Mouse (Mus musculus) adrenal gland, postnatal 36 days (tissue): ENCODE measurements at regions not wholly inside any gene's neighbourhood (a gene's known extent, or its start where the extent isn't known, plus 50 kb on each side); places are given as distances from the start of the nearest gene placed in this dataset.
A peak's percentile ranks its signal among the peaks of the same experiment; 100 is the strongest.

Source experiments
- DNase-seq, 2 experiments: peaks; one replicate each; pipeline ENCODE4 v3.0.0; 2021; ENCODE audit warnings: mixed read lengths in 1 of 2

DNA sequence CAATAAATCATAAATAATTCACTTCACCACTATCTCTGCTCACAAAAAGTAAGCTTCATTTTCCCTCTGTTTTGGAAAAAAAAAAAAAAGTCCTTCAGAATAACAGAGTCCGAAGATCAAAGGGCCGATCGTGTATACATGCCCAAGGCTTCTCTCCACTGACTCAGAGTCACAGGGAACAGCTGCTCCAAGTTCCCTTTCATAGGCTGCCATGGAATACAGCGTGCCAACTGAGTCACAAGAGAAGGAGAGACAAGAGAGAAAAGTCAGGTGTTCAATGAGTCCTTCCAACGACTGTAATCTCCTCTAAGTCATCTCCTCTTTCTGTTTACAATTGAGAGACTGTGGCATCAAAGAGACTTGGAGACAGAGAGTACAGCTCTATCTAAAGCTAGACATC lies 71.6 kb upstream of the Sfrp2 start:
- peak; percentile 67 to 75 for DNase-seq

DNA sequence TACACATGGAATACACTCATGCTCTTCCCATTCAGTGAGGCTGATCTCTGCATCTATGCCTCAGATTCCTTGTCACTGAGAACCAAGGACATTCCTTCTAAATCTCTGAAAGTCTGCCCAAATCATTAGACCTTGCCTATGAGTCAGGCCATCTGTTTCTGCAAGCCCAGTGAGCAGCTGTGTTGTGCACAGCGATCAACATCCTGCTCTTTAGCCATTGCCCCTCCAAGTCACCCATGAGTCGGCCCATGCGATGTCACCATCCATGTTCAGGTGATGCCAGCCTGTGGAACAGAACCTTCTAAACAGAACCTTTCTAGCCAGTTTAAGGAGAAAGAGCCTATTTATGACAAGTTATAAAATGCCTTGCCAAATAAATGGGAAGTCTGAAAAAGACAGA lies 66.4 kb upstream of the Sfrp2 start:
- peak; percentile 47 to 52 for DNase-seq

GRCm38 (mm10) chr3:83701075-83701474 lies 65.0 kb upstream of the Sfrp2 start:
- DNase-seq, result peak; percentile 74 to 76

DNA sequence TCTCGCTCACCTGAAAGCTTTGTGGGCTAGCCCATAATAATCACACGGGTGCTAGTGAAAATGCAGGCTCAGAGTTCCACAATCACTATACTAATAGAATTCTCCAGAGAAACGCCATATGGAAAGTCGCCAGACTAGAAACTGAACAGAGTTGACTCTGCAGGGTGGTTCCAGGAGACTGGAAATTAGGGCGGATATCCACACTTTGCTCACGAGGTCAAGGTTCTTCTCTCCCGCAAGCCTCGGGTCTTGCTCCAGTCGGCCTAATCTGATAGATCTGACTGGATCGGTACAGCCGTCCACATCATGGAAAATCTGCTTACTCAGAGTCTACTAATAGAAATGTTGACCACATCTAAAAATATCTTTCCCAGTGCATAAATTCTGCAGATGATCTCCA lies 61.6 kb upstream of the Sfrp2 start:
- DNase-seq, result peak; percentile 24 to 46

DNA sequence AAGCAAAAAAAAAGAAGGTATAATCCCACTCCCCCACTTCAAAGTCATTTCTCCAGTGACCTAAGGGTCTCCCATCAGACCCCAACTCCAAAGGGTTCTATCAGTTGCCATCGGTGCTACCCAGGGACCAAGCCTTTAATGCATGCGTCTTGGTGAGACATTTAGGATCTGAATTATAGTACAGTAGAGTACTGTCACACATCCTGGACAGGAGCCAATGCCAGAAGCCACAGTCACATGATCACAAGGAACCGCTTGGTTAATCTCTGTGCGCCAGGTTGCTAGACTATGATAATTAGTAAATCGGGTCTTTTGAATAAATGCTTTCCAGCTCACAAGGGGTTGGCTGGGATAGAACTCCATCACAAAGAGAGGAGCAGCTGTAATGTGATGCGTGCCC lies 60.9 kb upstream of the Sfrp2 start:
- no peak for DNase-seq

DNA sequence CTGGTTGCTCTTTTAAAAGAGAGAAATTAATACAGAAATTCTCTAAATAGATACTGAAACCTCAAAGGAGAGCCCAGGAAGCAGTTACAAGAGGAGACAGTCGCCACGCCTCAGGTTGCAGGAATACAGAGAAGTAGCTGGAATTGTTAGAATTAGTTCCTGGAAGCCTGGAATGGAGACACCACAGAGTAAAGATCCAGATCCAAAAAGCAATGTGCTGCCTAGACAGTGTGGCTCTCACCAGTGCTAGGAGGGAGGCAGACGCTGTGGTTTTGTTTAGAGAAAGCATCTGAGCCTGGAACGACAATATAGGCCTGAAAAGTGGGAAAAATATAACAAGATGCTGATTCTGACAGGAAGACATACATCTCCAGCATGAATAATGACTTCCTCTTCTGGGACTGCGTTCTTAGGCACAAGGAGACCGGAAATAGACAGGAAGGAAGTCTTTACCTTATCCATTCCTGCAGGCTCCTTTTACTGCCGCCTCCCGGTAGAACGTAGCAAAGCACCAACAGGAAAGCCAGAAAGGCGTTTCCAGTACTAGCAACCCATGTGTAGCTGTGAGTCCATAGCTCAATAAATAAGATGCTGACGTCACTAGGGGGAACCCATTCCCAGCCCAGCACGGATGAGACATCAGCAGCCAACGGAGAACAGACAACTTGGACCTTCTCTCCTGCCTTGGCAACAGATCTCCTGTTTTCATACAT lies 59.4 kb upstream of the Sfrp2 start:
- peak in 1 of 2 experiments; percentile 52 for DNase-seq

DNA sequence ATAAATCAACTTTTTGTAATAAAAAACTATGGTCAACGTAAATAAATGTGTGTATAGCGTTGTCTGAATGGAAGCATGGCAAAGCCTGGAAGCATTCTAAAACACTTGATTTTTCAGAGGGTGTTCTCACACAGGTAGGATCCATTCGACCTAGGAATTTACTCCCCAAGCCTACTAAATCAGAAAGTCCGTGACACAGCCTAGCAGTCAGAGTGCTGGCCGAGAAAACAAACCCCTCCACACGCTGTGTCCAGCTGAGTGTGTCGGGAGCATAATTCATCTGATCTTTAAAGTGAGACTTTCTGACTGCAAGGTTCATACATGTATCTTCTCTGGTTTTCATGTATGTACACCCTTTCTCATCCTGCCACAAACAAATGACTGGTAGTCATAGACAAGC lies 58.8 kb upstream of the Sfrp2 start:
- no peak for DNase-seq

DNA sequence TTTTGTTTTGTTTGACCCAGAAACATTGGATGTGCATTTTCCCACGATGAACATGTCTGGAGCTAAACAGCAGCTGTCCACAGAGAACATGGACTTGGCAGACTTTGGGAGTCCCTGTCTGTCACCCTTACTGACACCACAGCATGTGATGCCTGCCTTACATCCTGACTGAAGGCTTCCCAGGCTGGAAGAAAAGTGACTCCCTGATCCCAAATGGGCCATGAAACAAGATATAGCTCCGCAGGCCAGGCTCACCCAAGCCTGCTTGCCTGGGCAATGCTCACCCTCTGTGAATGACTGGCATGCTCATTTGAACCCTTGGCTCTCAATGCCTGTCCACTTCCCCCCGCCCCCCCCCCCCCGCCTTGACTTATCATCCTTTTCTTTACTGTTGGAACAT lies 57.1 kb upstream of the Sfrp2 start:
- no peak for DNase-seq

DNA sequence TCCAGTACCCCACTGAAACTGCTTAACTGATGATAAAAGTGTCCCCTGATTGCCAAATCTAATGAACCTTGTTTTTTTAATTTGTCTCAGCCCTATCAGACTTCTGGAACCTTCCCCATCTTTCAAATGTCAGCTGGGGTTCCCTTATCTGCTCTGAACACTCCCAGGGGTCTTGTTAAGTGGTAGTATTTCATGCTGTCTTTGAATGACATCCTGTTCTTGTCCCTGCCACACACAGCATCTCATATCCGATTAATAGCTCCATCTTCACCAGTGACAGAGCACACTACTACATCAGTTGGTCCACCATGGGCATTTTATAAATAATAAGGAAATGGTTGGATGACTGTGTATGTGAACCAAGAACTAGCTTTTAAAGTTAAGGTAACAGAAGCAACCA lies 56.6 kb upstream of the Sfrp2 start:
- DNase-seq, result no peak

GRCm38 (mm10) chr3:83710995-83711541 lies 55.1 kb upstream of the Sfrp2 start:
- DNase-seq, result no peak

DNA sequence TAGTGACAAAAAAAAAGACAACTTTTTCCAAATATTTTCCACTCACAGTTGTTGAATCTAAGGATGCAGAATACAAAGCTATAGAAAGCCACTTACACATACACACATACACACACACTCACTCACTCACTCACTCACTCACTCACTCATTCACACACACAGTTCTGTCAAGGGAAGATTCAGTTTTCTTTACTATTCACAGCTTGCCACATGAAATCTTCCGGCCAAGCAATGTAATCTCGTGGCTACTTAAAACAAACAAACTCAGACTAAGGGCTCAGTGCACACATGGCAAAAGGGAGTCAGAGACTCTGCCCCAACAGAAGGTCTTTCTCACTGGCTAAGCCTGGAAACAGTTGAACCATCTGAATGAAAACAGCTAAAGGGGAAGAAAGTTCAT lies 53.8 kb upstream of the Sfrp2 start:
- no peak for DNase-seq

DNA sequence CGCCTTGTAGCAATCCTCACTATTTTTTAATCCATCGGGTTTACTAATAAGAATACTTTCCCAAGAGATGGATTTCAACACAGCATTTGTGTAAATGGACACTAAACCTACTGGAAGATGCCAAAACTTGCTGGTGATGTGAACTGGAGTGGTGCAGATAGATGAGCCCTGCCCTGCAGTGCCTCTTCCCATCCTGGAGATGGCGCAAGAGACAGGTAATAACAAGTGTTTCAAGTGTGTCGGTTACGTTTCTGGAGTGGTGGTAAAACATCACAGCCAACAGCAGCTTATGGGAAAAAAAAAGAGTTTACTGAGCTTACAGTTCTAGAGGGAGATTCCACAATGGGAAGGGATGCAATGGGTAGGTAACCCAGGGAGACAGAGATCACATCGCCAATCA lies 51.5 kb upstream of the Sfrp2 start:
- no peak for DNase-seq
